Mouse (Mus musculus): ENCODE results near the gene 4933425L06Rik. TPM values are rescaled to one million over a fixed set of nuclear protein-coding genes. Genes with fewer than 3 reads are reported as not detected.

4933425L06Rik gene
- polyA plus RNA-seq, 1 experiment: not detected

DNA sequence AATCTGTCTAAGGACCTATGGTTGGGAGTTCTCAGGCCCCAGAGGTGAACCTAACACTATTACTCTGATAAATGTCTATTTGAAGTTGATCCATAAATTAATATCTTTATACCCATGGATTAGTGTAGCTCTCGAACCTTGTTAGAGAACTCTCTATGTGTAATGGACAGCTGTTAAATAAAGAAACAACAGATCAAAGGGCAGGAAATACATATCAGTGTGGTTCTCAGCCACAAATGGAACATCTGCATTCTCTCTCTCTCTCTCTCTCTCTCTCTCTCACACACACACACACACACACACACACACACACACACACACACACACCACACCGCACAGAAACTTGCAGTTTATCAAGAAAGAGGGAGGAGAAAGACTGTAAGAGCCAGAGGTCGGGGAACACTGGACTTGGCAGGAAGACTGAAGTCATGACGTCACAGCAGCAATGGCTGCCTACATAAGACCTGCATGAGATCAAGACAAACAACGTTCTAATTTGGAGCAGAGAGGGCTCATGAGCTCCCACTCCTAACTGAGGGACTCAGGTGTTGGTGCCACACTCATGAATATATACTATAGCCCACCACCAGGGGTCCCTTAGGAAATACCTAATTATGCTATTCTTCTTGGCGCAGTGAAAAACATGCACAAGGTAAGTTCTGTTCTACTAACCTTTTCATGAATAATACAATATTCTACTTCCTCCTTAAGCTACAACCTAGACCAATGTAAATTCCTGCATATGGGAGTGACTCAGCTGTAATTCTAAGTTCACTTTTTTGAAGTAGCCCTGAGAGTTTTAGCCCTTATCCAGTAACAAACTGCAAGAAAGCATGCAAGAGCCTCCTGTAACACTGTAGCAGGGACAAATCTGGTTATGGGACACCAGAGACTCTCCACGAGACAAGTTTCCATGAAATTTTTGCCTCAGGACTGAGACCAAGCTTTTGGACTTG lies 14.8 kb upstream of the 4933425L06Rik start:
- H3K36me3 ChIP-seq (ENCODE audit: control insufficient read depth, insufficient read depth, low read length, poor library complexity, severe bottlenecking): no peaks in the 10 kb centered on the region
- TF ChIP-seq EP300 (IDR thresholded peaks at IDR 0.05; ENCODE audit: insufficient read depth, low read depth, low read length) (no peak), CTCF (IDR thresholded peaks at IDR 0.05; ENCODE audit: low read depth, low read length) (no peak), POLR2A (IDR thresholded peaks at IDR 0.05; ENCODE audit: insufficient read depth, low read length) (no peak)
- H3K9me3 ChIP-seq (replicated peaks; ENCODE audit: control insufficient read depth, insufficient read depth, low read length, poor library complexity, severe bottlenecking): no peaks in the 10 kb centered on the region
- H3K27me3 ChIP-seq (ENCODE audit: control insufficient read depth, insufficient read depth, low read length, poor library complexity, severe bottlenecking): no peaks in the 10 kb centered on the region
- H3K4me3 ChIP-seq (ENCODE audit: low read depth, low read length): no peak overlapping the region
- no peak overlapping the region for H3K27ac ChIP-seq (ENCODE audit: insufficient read depth, low read length)
- H3K4me1 ChIP-seq (ENCODE audit: control insufficient read depth, insufficient read depth, low read length): no peaks in the 10 kb centered on the region
- H3K9ac ChIP-seq (ENCODE audit: low read depth, poor library complexity, severe bottlenecking): no peak overlapping the region

GRCm38 (mm10) chr13:105089276-105089675 lies 7.4 kb downstream of the 4933425L06Rik start:
- Histone ChIP-seq H3K27ac (ENCODE audit: insufficient read depth, low read length) (no peak overlapping the region), H3K27me3 (ENCODE audit: control insufficient read depth, insufficient read depth, low read length, poor library complexity, severe bottlenecking) (no peaks in the 10 kb centered on the region), H3K9ac (ENCODE audit: low read depth, poor library complexity, severe bottlenecking) (no peak overlapping the region), H3K4me1 (ENCODE audit: control insufficient read depth, insufficient read depth, low read length) (no peaks in the 10 kb centered on the region), H3K9me3 (replicated peaks; ENCODE audit: control insufficient read depth, insufficient read depth, low read length, poor library complexity, severe bottlenecking) (no peaks in the 10 kb centered on the region), H3K4me3 (ENCODE audit: low read depth, low read length) (no peak overlapping the region), H3K36me3 (ENCODE audit: control insufficient read depth, insufficient read depth, low read length, poor library complexity, severe bottlenecking) (no peaks in the 10 kb centered on the region)
- no peak for TF ChIP-seq POLR2A (IDR thresholded peaks at IDR 0.05; ENCODE audit: insufficient read depth, low read length)
- TF ChIP-seq EP300 (IDR thresholded peaks at IDR 0.05; ENCODE audit: insufficient read depth, low read depth, low read length): no peak
- TF ChIP-seq CTCF (IDR thresholded peaks at IDR 0.05; ENCODE audit: low read depth, low read length): no peak

DNA sequence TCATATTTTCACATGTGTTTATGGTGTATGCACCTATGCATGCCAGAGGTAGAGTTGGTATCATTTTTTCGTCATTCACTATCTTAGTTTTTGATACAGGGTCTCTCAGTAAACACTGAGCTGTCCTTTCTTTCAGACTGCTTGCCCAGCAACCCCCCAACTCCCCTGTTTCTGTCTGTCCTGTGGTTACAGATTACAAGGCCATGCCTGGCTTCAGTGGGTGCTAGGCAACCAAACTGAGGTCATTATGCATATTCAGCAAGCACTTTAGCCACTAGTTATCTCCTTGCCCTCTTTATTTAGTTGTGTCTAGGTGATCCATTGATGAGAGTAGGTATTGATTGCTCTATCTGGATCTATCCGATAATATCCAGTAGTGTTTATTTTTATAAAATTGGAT lies 14.4 kb downstream of the 4933425L06Rik start:
- Histone ChIP-seq H3K27ac (ENCODE audit: insufficient read depth, low read length) (no peak overlapping the region), H3K9ac (ENCODE audit: low read depth, poor library complexity, severe bottlenecking) (no peak overlapping the region), H3K9me3 (replicated peaks; ENCODE audit: control insufficient read depth, insufficient read depth, low read length, poor library complexity, severe bottlenecking) (no peaks in the 10 kb centered on the region), H3K27me3 (ENCODE audit: control insufficient read depth, insufficient read depth, low read length, poor library complexity, severe bottlenecking) (no peaks in the 10 kb centered on the region), H3K4me1 (ENCODE audit: control insufficient read depth, insufficient read depth, low read length) (no peaks in the 10 kb centered on the region), H3K4me3 (ENCODE audit: low read depth, low read length) (no peak overlapping the region), H3K36me3 (ENCODE audit: control insufficient read depth, insufficient read depth, low read length, poor library complexity, severe bottlenecking) (no peaks in the 10 kb centered on the region)
- TF ChIP-seq EP300 (IDR thresholded peaks at IDR 0.05; ENCODE audit: insufficient read depth, low read depth, low read length) (no peak), CTCF (IDR thresholded peaks at IDR 0.05; ENCODE audit: low read depth, low read length) (no peak), POLR2A (IDR thresholded peaks at IDR 0.05; ENCODE audit: insufficient read depth, low read length) (no peak)

- H3K9me3 ChIP-seq (replicated peaks; ENCODE audit: control insufficient read depth, insufficient read depth, low read length, poor library complexity, severe bottlenecking): no peaks in the 10 kb centered on the region
- H3K27me3 ChIP-seq (ENCODE audit: control insufficient read depth, insufficient read depth, low read length, poor library complexity, severe bottlenecking): no peaks in the 10 kb centered on the region
- H3K27ac ChIP-seq (ENCODE audit: insufficient read depth, low read length): no peak overlapping the region
- no peak overlapping the region for H3K9ac ChIP-seq (ENCODE audit: low read depth, poor library complexity, severe bottlenecking)
- no peak for TF ChIP-seq CTCF (IDR thresholded peaks at IDR 0.05; ENCODE audit: low read depth, low read length)
- no peak for TF ChIP-seq EP300 (IDR thresholded peaks at IDR 0.05; ENCODE audit: insufficient read depth, low read depth, low read length)
- TF ChIP-seq POLR2A (IDR thresholded peaks at IDR 0.05; ENCODE audit: insufficient read depth, low read length): no peak
- H3K4me3 ChIP-seq (ENCODE audit: low read depth, low read length): no peak overlapping the region
- no peaks in the 10 kb centered on the region for H3K36me3 ChIP-seq (ENCODE audit: control insufficient read depth, insufficient read depth, low read length, poor library complexity, severe bottlenecking)
- no peaks in the 10 kb centered on the region for H3K4me1 ChIP-seq (ENCODE audit: control insufficient read depth, insufficient read depth, low read length)
Observed at GRCm38 (mm10) chr13:105100705-105101104, 18.8 kb downstream of the 4933425L06Rik start.

- no peaks in the 10 kb centered on the region for H3K27me3 ChIP-seq (ENCODE audit: control insufficient read depth, insufficient read depth, low read length, poor library complexity, severe bottlenecking)
- no peak overlapping the region for H3K27ac ChIP-seq (ENCODE audit: insufficient read depth, low read length)
- H3K9me3 ChIP-seq (replicated peaks; ENCODE audit: control insufficient read depth, insufficient read depth, low read length, poor library complexity, severe bottlenecking): no peaks in the 10 kb centered on the region
- TF ChIP-seq EP300 (IDR thresholded peaks at IDR 0.05; ENCODE audit: insufficient read depth, low read depth, low read length) (no peak), POLR2A (IDR thresholded peaks at IDR 0.05; ENCODE audit: insufficient read depth, low read length) (no peak), CTCF (IDR thresholded peaks at IDR 0.05; ENCODE audit: low read depth, low read length) (no peak)
- no peak overlapping the region for H3K9ac ChIP-seq (ENCODE audit: low read depth, poor library complexity, severe bottlenecking)
- no peak overlapping the region for H3K4me3 ChIP-seq (ENCODE audit: low read depth, low read length)
- H3K4me1 ChIP-seq (ENCODE audit: control insufficient read depth, insufficient read depth, low read length): no peaks in the 10 kb centered on the region
- no peaks in the 10 kb centered on the region for H3K36me3 ChIP-seq (ENCODE audit: control insufficient read depth, insufficient read depth, low read length, poor library complexity, severe bottlenecking)
Observed at GRCm38 (mm10) chr13:105104385-105104784, 22.5 kb downstream of the 4933425L06Rik start.

- no peak overlapping the region for H3K27ac ChIP-seq (ENCODE audit: insufficient read depth, low read length)
- H3K9me3 ChIP-seq (replicated peaks; ENCODE audit: control insufficient read depth, insufficient read depth, low read length, poor library complexity, severe bottlenecking): no peaks in the 10 kb centered on the region
- no peaks in the 10 kb centered on the region for H3K36me3 ChIP-seq (ENCODE audit: control insufficient read depth, insufficient read depth, low read length, poor library complexity, severe bottlenecking)
- H3K4me3 ChIP-seq (ENCODE audit: low read depth, low read length): no peak overlapping the region
- no peaks in the 10 kb centered on the region for H3K27me3 ChIP-seq (ENCODE audit: control insufficient read depth, insufficient read depth, low read length, poor library complexity, severe bottlenecking)
- no peaks in the 10 kb centered on the region for H3K4me1 ChIP-seq (ENCODE audit: control insufficient read depth, insufficient read depth, low read length)
- H3K9ac ChIP-seq (ENCODE audit: low read depth, poor library complexity, severe bottlenecking): no peak overlapping the region
- TF ChIP-seq POLR2A (IDR thresholded peaks at IDR 0.05; ENCODE audit: insufficient read depth, low read length) (no peak), CTCF (IDR thresholded peaks at IDR 0.05; ENCODE audit: low read depth, low read length) (no peak), EP300 (IDR thresholded peaks at IDR 0.05; ENCODE audit: insufficient read depth, low read depth, low read length) (no peak)
Observed at GRCm38 (mm10) chr13:105111599-105111998, 29.7 kb downstream of the 4933425L06Rik start.
